ENCODE assay signal across 25 mouse cellular contexts in genomic region chr9:103641340-103641739, GRCm38 (mm10).
DNase-seq lines count a peak whose midpoint lies in the region; ATAC-seq lines count a peak whose summit lies in the region.
"Had no signal": no experiment of that assay in that cellular context is flagged by ENCODE, and none has a peak within 500 bp of the region (broad histone marks: within the 10 kb centered on the region; RNA-seq: fewer than 3 reads in every experiment).

No protein-coding gene starts in this region.

- H3K36me3 ChIP-seq in embryonic facial prominence, embryonic 13.5 days, result no peaks in the 10 kb centered on the region
- H3K36me3 ChIP-seq in embryonic facial prominence, embryonic 10.5 days (replicated peaks), result no peaks in the 10 kb centered on the region
- H3K36me3 ChIP-seq in heart, embryonic 10.5 days, result peaks cover 4% of the 10 kb centered on the region; the same call in 1 of the 2 replicates
- no peaks in the 10 kb centered on the region for H3K36me3 ChIP-seq in midbrain, embryonic 13.5 days
- no peaks in the 10 kb centered on the region for H3K36me3 ChIP-seq in midbrain, embryonic 15.5 days (replicated peaks)
- no peaks in the 10 kb centered on the region for H3K36me3 ChIP-seq in forebrain, embryonic 16.5 days (ENCODE audit: control insufficient read depth, insufficient read depth)
- H3K36me3 ChIP-seq: embryonic facial prominence, embryonic 12.5 days; G1E; kidney, embryonic 15.5 days; limb, embryonic 12.5 days; lung, embryonic 15.5 days; midbrain, embryonic 12.5 days had no signal

- no peak overlapping the region for H3K27ac ChIP-seq in embryonic facial prominence, embryonic 13.5 days
- H3K27ac ChIP-seq in embryonic facial prominence, embryonic 10.5 days (replicated peaks), result no peak overlapping the region
- 0 out of 2 replicates have a peak overlapping the region, but pooled peaks have one; percentile 18 for H3K27ac ChIP-seq in heart, embryonic 10.5 days
- peak overlapping the region; percentile 51 for H3K27ac ChIP-seq in midbrain, embryonic 13.5 days
- no peak overlapping the region; the same call in 1 of the 2 replicates for H3K27ac ChIP-seq in midbrain, embryonic 15.5 days
- H3K27ac ChIP-seq in forebrain, embryonic 16.5 days (ENCODE audit: low read length), result peak overlapping the region; percentile 26
- H3K27ac ChIP-seq: embryonic facial prominence, embryonic 12.5 days; kidney, embryonic 15.5 days; limb, embryonic 12.5 days; midbrain, embryonic 12.5 days had no signal

- no peaks in the 10 kb centered on the region for H3K9me3 ChIP-seq in embryonic facial prominence, embryonic 13.5 days
- H3K9me3 ChIP-seq in embryonic facial prominence, embryonic 10.5 days, result no peaks in the 10 kb centered on the region
- no peaks in the 10 kb centered on the region for H3K9me3 ChIP-seq in heart, embryonic 10.5 days
- H3K9me3 ChIP-seq in midbrain, embryonic 13.5 days, result no peaks in the 10 kb centered on the region
- no peaks in the 10 kb centered on the region for H3K9me3 ChIP-seq in midbrain, embryonic 15.5 days
- no peaks in the 10 kb centered on the region for H3K9me3 ChIP-seq in forebrain, embryonic 16.5 days (ENCODE audit: control insufficient read depth, low read length)
- H3K9me3 ChIP-seq: embryonic facial prominence, embryonic 12.5 days; kidney, embryonic 15.5 days; limb, embryonic 12.5 days; lung, embryonic 15.5 days; midbrain, embryonic 12.5 days had no signal

- H3K4me2 ChIP-seq in embryonic facial prominence, embryonic 13.5 days, result no peak overlapping the region
- H3K4me2 ChIP-seq in midbrain, embryonic 13.5 days (replicated peaks), result no peak overlapping the region
- H3K4me2 ChIP-seq in midbrain, embryonic 15.5 days, result no peak overlapping the region
- H3K4me2 ChIP-seq in forebrain, embryonic 16.5 days (ENCODE audit: low read length), result no peak overlapping the region
- H3K4me2 ChIP-seq: embryonic facial prominence, embryonic 12.5 days; heart, embryonic 11.5 days; kidney, embryonic 15.5 days; limb, embryonic 12.5 days; liver, embryonic 11.5 days; lung, embryonic 15.5 days; midbrain, embryonic 12.5 days had no signal

- ATAC-seq in embryonic facial prominence, embryonic 13.5 days (ENCODE audit: insufficient number of reproducible peaks, insufficient read depth, low FRiP score, low TSS enrichment, low read depth), result 0 out of 2 replicates have a peak, but pooled peaks have one; percentile 15
- ATAC-seq in midbrain, embryonic 13.5 days, result peak; percentile 40; the same call in 1 of the 2 replicates
- no peak for ATAC-seq in midbrain, embryonic 15.5 days (replicated peaks)
- no peak for ATAC-seq in forebrain, embryonic 16.5 days

- peaks cover 11% of the 10 kb centered on the region; the same call in 1 of the 2 replicates for H3K4me1 ChIP-seq in embryonic facial prominence, embryonic 13.5 days
- peaks cover 25% of the 10 kb centered on the region for H3K4me1 ChIP-seq in embryonic facial prominence, embryonic 10.5 days
- H3K4me1 ChIP-seq in heart, embryonic 10.5 days, result peaks cover 58% of the 10 kb centered on the region
- H3K4me1 ChIP-seq in midbrain, embryonic 13.5 days (replicated peaks), result peaks cover 26% of the 10 kb centered on the region
- peaks cover 18% of the 10 kb centered on the region; the same call in 1 of the 2 replicates for H3K4me1 ChIP-seq in midbrain, embryonic 15.5 days
- peaks cover 28% of the 10 kb centered on the region for H3K4me1 ChIP-seq in forebrain, embryonic 16.5 days (replicated peaks; ENCODE audit: control insufficient read depth, insufficient read depth, low read length)
- H3K4me1 ChIP-seq: lung, embryonic 15.5 days had no signal

- H3K27me3 ChIP-seq in embryonic facial prominence, embryonic 13.5 days, result no peaks in the 10 kb centered on the region
- H3K27me3 ChIP-seq in embryonic facial prominence, embryonic 10.5 days (replicated peaks; ENCODE audit: low read depth, poor library complexity, severe bottlenecking), result no peaks in the 10 kb centered on the region
- H3K27me3 ChIP-seq in heart, embryonic 10.5 days (ENCODE audit: insufficient read depth, poor library complexity, severe bottlenecking), result no peaks in the 10 kb centered on the region
- H3K27me3 ChIP-seq in midbrain, embryonic 13.5 days, result no peaks in the 10 kb centered on the region
- H3K27me3 ChIP-seq in midbrain, embryonic 15.5 days (replicated peaks), result no peaks in the 10 kb centered on the region
- no peaks in the 10 kb centered on the region for H3K27me3 ChIP-seq in forebrain, embryonic 16.5 days (replicated peaks; ENCODE audit: control insufficient read depth, insufficient read depth, low read length)
- H3K27me3 ChIP-seq: embryonic facial prominence, embryonic 12.5 days; kidney, embryonic 15.5 days; limb, embryonic 12.5 days; lung, embryonic 15.5 days; midbrain, embryonic 12.5 days had no signal

- H3K9ac ChIP-seq in embryonic facial prominence, embryonic 13.5 days, result no peak overlapping the region
- H3K9ac ChIP-seq in midbrain, embryonic 13.5 days (replicated peaks), result no peak overlapping the region
- H3K9ac ChIP-seq in midbrain, embryonic 15.5 days, result no peak overlapping the region
- no peak overlapping the region for H3K9ac ChIP-seq in forebrain, embryonic 16.5 days (replicated peaks; ENCODE audit: low read depth, low read length)
- H3K9ac ChIP-seq: embryonic facial prominence, embryonic 12.5 days; kidney, embryonic 15.5 days; limb, embryonic 12.5 days; lung, embryonic 15.5 days; midbrain, embryonic 12.5 days had no signal

- no peak for DNase-seq in embryonic facial prominence, embryonic 10.5 days (ENCODE audit: low spot score)
- no peak for DNase-seq in heart, embryonic 10.5 days (ENCODE audit: low spot score)
- DNase-seq in heart, adult 8-10 months (ENCODE audit: low spot score), result no peak
- no peak for DNase-seq in urinary bladder, adult 18-20 months (ENCODE audit: low spot score in 2 of 2)
- DNase-seq: adrenal gland, adult 8-10 months; cerebellum, adult 8-10 months; cerebellum, postnatal 36 days; gastrocnemius, postnatal 10 days; heart, postnatal 4 days; kidney, adult 18-20 months; kidney, postnatal 25 days; right cerebral cortex, postnatal 25 days; thymus, postnatal 14 days had no signal

- WGBS in embryonic facial prominence, embryonic 13.5 days, result 94% methylated on average over 4 of the region's 4 CpGs
- 92% methylated on average over 4 of the region's 4 CpGs for WGBS in embryonic facial prominence, embryonic 10.5 days
- WGBS in heart, embryonic 10.5 days, result 87% methylated on average over 4 of the region's 4 CpGs
- 95% methylated on average over 4 of the region's 4 CpGs for WGBS in midbrain, embryonic 13.5 days
- 90% methylated on average over 4 of the region's 4 CpGs for WGBS in midbrain, embryonic 15.5 days
- WGBS in forebrain, embryonic 16.5 days, result 93% methylated on average over 4 of the region's 4 CpGs

- no peak overlapping the region for H3K4me3 ChIP-seq in embryonic facial prominence, embryonic 13.5 days
- H3K4me3 ChIP-seq in embryonic facial prominence, embryonic 10.5 days, result no peak overlapping the region
- no peak overlapping the region for H3K4me3 ChIP-seq in heart, embryonic 10.5 days
- no peak overlapping the region for H3K4me3 ChIP-seq in midbrain, embryonic 13.5 days (replicated peaks)
- no peak overlapping the region for H3K4me3 ChIP-seq in midbrain, embryonic 15.5 days
- H3K4me3 ChIP-seq in forebrain, embryonic 16.5 days (replicated peaks; ENCODE audit: low read length), result no peak overlapping the region
- H3K4me3 ChIP-seq: embryonic facial prominence, embryonic 12.5 days; kidney, embryonic 15.5 days; limb, embryonic 12.5 days; lung, embryonic 15.5 days; midbrain, embryonic 12.5 days had no signal

Comparison
In these comparisons a context has a peak if more than half of its experiments do, and no peak if none do; other contexts are left out.
1. ATAC-seq: peak in embryonic facial prominence, embryonic 13.5 days (single experiment) and midbrain, embryonic 13.5 days (single experiment); none in midbrain, embryonic 15.5 days (single experiment) and forebrain, embryonic 16.5 days (single experiment).
2. H3K27ac ChIP-seq: peak in heart, embryonic 10.5 days (single experiment), midbrain, embryonic 13.5 days (single experiment) and forebrain, embryonic 16.5 days (single experiment); none in embryonic facial prominence, embryonic 13.5 days (single experiment), embryonic facial prominence, embryonic 10.5 days (single experiment) and midbrain, embryonic 15.5 days (single experiment).